Mouse (Mus musculus): ENCODE data around the gene Ssbp4. TPM values are rescaled to one million over a fixed set of nuclear protein-coding genes. Genes with fewer than 3 reads are reported as not detected.
A peak's percentile ranks its signal among the peaks of the same experiment; 100 is the strongest.

Gene Ssbp4
- polyA plus RNA-seq, 1 experiment from 2014 or later, result 63.2 TPM

DNA sequence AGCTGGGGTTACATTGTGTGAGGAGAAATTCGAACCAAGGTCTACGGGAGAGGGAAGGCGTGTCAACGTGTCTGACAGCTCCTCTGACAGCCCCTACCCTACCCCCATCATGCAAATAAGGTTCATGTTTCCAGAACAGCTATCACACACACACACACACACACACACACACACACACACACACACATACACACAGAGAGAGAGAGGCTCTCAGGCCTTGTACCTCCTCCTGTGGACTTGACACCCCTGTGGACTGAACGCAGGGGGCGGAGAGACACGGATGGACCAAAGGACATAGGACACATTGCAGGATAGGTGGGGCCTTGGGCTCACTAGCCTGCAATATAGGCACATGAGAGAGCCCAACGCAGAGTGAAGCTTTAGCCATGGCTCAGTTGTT is 28.2 kb upstream of the Ssbp4 start:
- Histone ChIP-seq H3K9ac (ENCODE audit: low read depth, low read length) (0 out of 2 replicates have a peak overlapping the region, but pooled peaks have one; percentile 9), H3K4me3 (ENCODE audit: low read length) (no peak overlapping the region), H3K27me3 (replicated peaks; ENCODE audit: control insufficient read depth, insufficient read depth, low read length) (no peaks in the 10 kb centered on the region), H3K9me3 (ENCODE audit: control insufficient read depth, low read length) (no peaks in the 10 kb centered on the region), H3K4me1 (ENCODE audit: control insufficient read depth, insufficient read depth, low read length) (peaks cover 27% of the 10 kb centered on the region), H3K27ac (ENCODE audit: low read length) (peak overlapping the region; percentile 33), H3K4me2 (ENCODE audit: low read depth, low read length) (no peak overlapping the region), H3K36me3 (ENCODE audit: control insufficient read depth, insufficient read depth, low read length) (no peaks in the 10 kb centered on the region)
- 56% methylated on average over 8 of the region's 8 CpGs for WGBS
- ATAC-seq, result peak; percentile 81

DNA sequence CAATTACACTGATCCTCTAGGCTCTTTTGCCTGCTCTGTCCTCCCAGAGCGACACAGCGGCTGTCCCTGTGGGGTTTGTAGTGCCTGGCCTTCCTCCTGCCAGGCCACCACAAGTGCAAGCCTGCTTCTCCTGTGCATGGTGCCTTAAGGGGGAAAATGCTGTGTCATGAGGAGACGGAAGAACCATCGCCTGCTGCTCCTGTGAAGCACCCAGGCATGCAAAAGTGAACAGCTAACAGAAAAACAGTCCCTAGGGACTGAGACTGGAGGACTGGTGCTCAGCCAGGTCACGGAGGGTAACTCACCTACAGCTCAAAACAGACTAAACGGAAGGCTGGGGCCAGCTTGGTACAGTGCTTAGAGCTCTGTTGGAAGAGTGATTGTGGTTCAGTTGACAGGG is 26.9 kb upstream of the Ssbp4 start:
- Histone ChIP-seq H3K9ac (ENCODE audit: low read depth, low read length) (no peak overlapping the region), H3K27ac (ENCODE audit: low read length) (no peak overlapping the region), H3K27me3 (replicated peaks; ENCODE audit: control insufficient read depth, insufficient read depth, low read length) (no peaks in the 10 kb centered on the region), H3K4me2 (ENCODE audit: low read depth, low read length) (no peak overlapping the region), H3K9me3 (ENCODE audit: control insufficient read depth, low read length) (no peaks in the 10 kb centered on the region), H3K4me1 (ENCODE audit: control insufficient read depth, insufficient read depth, low read length) (peaks cover 38% of the 10 kb centered on the region), H3K4me3 (ENCODE audit: low read length) (no peak overlapping the region), H3K36me3 (ENCODE audit: control insufficient read depth, insufficient read depth, low read length) (no peaks in the 10 kb centered on the region)
- WGBS, result 84% methylated on average over 6 of the region's 6 CpGs
- no peak for ATAC-seq

DNA sequence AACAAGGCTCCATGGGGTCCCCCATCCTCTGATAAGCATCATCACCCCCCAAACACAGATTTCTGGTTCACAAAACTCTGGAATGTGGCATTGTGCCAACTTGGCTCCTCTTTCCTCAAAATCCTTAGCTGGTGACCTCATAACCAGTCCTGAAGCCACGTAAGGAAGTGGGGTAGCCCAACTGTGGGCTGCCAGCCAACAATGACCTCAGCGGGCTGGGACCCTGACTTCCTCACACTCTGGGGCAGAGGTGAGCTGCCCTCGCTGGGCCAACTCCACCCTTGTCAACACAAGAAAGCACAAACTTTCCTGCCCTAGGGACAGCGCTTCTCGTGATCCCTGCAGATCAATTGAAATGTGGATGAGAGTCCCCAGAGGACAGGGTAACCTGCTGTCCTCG is 25.4 kb upstream of the Ssbp4 start:
- WGBS, result 56% methylated on average over 6 of the region's 6 CpGs
- H3K9ac ChIP-seq (ENCODE audit: low read depth, low read length), result peak overlapping the region; percentile 15; the same call in 1 of the 2 replicates
- H3K4me3 ChIP-seq (ENCODE audit: low read length), result no peak overlapping the region
- peaks cover 48% of the 10 kb centered on the region for H3K4me1 ChIP-seq (ENCODE audit: control insufficient read depth, insufficient read depth, low read length)
- no peaks in the 10 kb centered on the region for H3K36me3 ChIP-seq (ENCODE audit: control insufficient read depth, insufficient read depth, low read length)
- no peak overlapping the region for H3K27ac ChIP-seq (ENCODE audit: low read length)
- no peaks in the 10 kb centered on the region for H3K27me3 ChIP-seq (replicated peaks; ENCODE audit: control insufficient read depth, insufficient read depth, low read length)
- no peaks in the 10 kb centered on the region for H3K9me3 ChIP-seq (ENCODE audit: control insufficient read depth, low read length)
- no peak overlapping the region for H3K4me2 ChIP-seq (ENCODE audit: low read depth, low read length)
- ATAC-seq, result no peak

DNA sequence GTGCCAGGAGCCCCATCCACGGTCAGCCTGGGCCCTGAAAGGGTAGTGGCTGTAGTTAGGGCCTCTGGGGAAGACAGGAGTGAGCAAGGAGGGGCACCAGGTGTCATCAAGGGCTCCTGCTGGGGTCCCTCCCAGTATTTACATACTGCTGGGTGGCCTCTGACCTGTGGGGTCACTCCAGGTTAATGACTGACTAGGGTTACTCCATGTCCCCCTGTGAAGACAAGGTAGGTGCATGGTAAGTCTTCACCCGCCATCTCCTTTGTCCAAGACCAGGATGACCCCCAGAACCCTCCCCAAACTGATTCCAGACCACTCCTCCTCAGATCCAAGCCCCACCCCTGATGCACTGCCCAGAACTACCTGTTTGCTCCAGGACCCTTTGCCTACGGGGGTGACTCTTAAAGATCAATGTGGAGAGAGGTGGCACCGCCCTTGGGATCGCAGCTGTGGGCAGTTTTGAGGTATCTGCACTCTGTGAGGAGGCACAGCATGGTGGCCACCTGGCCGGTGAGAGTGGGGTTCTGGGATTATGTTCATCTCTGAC is 23.7 kb upstream of the Ssbp4 start, which contains the start of gene Gdf15:
Gdf15 (minus strand) TSS at position 111 of the 547 bp plus-strand sequence.
- Histone ChIP-seq H3K9ac (ENCODE audit: low read depth, low read length) (peak within 1 kb of the TSS; percentile 55), H3K9me3 (ENCODE audit: control insufficient read depth, low read length) (no peaks in the 10 kb centered on the region), H3K4me1 (ENCODE audit: control insufficient read depth, insufficient read depth, low read length) (peaks cover 35% of the 10 kb centered on the region), H3K36me3 (ENCODE audit: control insufficient read depth, insufficient read depth, low read length) (no peaks in the 10 kb centered on the region), H3K27ac (ENCODE audit: low read length) (peak within 1 kb of the TSS; percentile 78), H3K4me3 (ENCODE audit: low read length) (peak within 1 kb of the TSS; percentile 57), H3K27me3 (replicated peaks; ENCODE audit: control insufficient read depth, insufficient read depth, low read length) (no peaks in the 10 kb centered on the region), H3K4me2 (ENCODE audit: low read depth, low read length) (peak within 1 kb of the TSS; percentile 83)
- ATAC-seq, result no peak
- 71% methylated on average over 6 of the region's 6 CpGs for WGBS

DNA sequence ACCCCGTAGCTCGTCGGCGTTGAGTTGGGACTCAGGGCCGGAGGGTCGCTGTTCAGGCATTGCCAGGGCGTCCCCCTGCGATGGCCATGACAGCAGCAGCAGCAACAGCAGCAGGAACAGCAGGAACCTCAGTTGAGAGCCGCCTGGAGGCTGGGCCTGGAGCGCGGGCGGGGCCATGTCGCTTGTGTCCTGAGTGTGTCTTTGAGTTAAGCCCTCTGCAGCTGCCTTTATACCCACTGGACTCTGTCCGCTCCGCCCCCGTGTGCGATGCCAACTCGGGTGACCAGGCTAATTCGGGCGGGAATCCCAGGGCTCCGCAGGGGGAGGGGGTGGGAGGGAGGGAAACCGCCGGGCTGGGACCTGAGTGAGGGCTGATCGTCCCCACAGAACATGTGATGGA is 22.8 kb upstream of the Ssbp4 start:
- 16% methylated on average over 24 of the region's 24 CpGs for WGBS
- Histone ChIP-seq H3K27ac (ENCODE audit: low read length) (peak overlapping the region; percentile 78), H3K9ac (ENCODE audit: low read depth, low read length) (peak overlapping the region; percentile 55), H3K4me1 (ENCODE audit: control insufficient read depth, insufficient read depth, low read length) (peaks cover 35% of the 10 kb centered on the region), H3K4me3 (ENCODE audit: low read length) (peak overlapping the region; percentile 57), H3K9me3 (ENCODE audit: control insufficient read depth, low read length) (no peaks in the 10 kb centered on the region), H3K4me2 (ENCODE audit: low read depth, low read length) (peak overlapping the region; percentile 83), H3K36me3 (ENCODE audit: control insufficient read depth, insufficient read depth, low read length) (no peaks in the 10 kb centered on the region), H3K27me3 (replicated peaks; ENCODE audit: control insufficient read depth, insufficient read depth, low read length) (no peaks in the 10 kb centered on the region)
- ATAC-seq, result peak; percentile 16

DNA sequence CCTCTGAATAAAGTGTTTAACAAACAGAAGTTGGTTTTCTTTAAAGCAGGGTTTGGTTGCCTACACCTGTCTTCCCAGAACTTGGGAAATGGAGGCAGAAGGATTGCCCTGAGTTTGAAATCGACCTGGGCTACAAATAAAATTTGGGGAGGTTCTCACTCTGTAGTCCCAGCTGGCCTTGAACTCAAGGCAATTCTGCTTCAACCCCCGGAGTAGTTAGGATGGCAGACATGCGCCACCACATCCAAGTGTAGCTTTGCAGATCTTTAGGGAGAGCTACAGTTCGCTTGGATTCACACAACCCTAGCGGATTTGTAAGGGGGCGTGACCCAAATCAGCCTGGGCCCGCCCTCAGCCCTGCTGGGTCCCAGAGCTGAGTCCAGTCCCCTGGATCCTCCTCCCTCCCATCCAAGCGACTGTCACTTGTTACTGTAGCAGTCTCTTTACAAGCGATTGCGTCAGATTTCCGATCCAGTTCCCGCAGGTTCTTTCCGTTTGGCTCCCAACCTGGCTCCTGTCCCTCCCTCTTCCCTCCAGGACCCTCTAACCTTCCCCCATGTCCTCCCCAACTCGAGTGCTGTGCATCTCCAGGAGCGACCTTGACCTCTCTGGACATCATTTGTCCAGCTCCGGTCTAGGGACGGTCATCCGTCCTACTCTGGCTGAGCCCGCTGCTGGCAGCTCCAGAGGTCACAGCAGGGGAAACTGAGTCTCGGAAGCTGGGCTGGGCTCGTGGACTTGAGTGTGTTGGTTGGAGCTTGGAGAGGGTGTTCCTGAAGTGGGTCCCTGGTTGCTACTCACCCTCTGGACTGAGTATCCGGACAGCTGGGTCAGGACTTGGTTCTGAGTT is 22.1 kb upstream of the Ssbp4 start:
- Histone ChIP-seq H3K9me3 (ENCODE audit: control insufficient read depth, low read length) (no peaks in the 10 kb centered on the region), H3K9ac (ENCODE audit: low read depth, low read length) (peak overlapping the region; percentile 55), H3K4me1 (ENCODE audit: control insufficient read depth, insufficient read depth, low read length) (peaks cover 35% of the 10 kb centered on the region), H3K36me3 (ENCODE audit: control insufficient read depth, insufficient read depth, low read length) (no peaks in the 10 kb centered on the region), H3K27ac (ENCODE audit: low read length) (peak overlapping the region; percentile 78), H3K4me3 (ENCODE audit: low read length) (peak overlapping the region; percentile 57), H3K4me2 (ENCODE audit: low read depth, low read length) (peak overlapping the region; percentile 83), H3K27me3 (replicated peaks; ENCODE audit: control insufficient read depth, insufficient read depth, low read length) (no peaks in the 10 kb centered on the region)
- 17% methylated on average over 22 of the region's 22 CpGs for WGBS
- ATAC-seq, result peak; percentile 62

DNA sequence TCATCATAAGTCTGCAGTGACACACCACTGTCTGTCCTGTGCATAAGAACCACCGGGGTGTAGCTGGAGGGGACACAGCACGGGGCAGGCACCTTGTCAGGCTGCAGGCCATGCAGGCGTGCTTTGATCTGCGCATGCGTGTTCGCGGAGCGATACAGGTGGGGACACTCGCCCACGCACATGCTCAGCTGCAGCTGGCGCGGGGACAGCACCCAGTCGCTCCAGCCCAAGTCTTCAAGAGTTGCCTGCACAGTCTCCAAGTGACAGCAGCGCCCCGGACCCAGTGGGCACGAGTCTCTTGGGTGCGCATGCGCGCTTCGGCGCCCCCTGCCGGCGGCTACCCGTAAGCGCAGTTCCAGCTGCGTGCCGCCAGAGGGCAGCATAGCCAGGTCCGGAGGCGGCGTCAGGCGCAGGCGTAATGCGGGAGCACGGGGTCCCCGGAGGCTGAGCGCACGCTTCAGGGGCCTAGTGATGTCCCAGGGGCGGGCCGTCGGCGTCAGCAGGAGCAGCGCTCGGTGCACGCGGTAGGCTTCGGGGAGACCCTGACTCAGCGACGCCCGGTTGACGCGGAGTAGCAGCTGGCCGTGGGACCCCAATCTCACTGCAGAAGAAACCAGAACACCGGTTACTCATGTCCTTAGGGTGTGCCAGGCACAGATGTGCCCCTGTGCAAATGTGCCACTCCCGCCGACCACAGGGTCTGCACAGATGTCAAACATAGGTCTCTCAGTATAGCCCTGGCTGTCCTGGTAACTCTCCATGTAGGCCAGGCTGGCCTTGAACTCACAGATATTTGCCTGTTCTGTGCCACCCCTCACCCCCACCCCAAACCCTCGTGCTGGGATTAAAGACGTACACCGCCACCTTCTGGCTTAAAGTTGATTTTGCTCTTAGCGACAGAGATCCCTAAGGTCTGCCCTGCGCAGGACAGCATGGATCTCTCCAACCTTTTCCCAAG is 21.2 kb upstream of the Ssbp4 start:
- ATAC-seq, result peak; percentile 87
- peaks cover 35% of the 10 kb centered on the region for H3K4me1 ChIP-seq (ENCODE audit: control insufficient read depth, insufficient read depth, low read length)
- no peaks in the 10 kb centered on the region for H3K36me3 ChIP-seq (ENCODE audit: control insufficient read depth, insufficient read depth, low read length)
- H3K27ac ChIP-seq (ENCODE audit: low read length), result peak overlapping the region; percentile 78
- peak overlapping the region; percentile 83 for H3K4me2 ChIP-seq (ENCODE audit: low read depth, low read length)
- no peaks in the 10 kb centered on the region for H3K27me3 ChIP-seq (replicated peaks; ENCODE audit: control insufficient read depth, insufficient read depth, low read length)
- peak overlapping the region; percentile 57 for H3K4me3 ChIP-seq (ENCODE audit: low read length)
- 1% methylated on average over 60 of the region's 60 CpGs for WGBS
- H3K9me3 ChIP-seq (ENCODE audit: control insufficient read depth, low read length), result no peaks in the 10 kb centered on the region
- peak overlapping the region; percentile 76 for H3K9ac ChIP-seq (ENCODE audit: low read depth, low read length)

DNA sequence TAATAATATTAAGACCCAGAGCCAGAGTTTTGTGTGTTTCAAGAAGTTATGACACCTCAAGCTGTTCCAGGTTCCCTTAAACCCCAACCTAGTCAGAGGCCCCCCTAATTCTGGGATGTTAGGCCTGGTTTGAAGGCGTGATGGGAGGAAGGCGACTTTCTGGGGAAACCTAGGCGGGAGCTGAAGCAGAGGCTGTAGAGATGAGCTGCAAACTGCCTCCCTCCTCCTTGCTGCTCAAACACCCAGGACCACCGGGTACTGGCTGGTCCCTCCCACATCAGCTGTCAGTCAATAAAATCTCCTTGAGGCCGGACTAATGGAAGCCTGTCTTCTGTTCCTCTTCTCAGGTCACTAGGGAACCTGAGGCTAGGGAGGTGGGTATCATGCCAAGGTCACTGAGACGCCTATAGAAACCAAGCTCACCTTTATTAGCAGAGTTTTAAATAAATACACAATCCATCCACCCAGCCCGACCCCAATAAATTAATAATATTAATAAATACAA is 20.4 kb upstream of the Ssbp4 start:
- H3K9ac ChIP-seq (ENCODE audit: low read depth, low read length), result peak overlapping the region; percentile 76
- H3K9me3 ChIP-seq (ENCODE audit: control insufficient read depth, low read length), result no peaks in the 10 kb centered on the region
- peak overlapping the region; percentile 57 for H3K4me3 ChIP-seq (ENCODE audit: low read length)
- no peaks in the 10 kb centered on the region for H3K27me3 ChIP-seq (replicated peaks; ENCODE audit: control insufficient read depth, insufficient read depth, low read length)
- H3K4me2 ChIP-seq (ENCODE audit: low read depth, low read length), result peak overlapping the region; percentile 83
- H3K27ac ChIP-seq (ENCODE audit: low read length), result peak overlapping the region; percentile 48; the same call in 1 of the 2 replicates
- no peak for ATAC-seq
- H3K36me3 ChIP-seq (ENCODE audit: control insufficient read depth, insufficient read depth, low read length), result no peaks in the 10 kb centered on the region
- peaks cover 32% of the 10 kb centered on the region for H3K4me1 ChIP-seq (ENCODE audit: control insufficient read depth, insufficient read depth, low read length)
- WGBS, result 53% methylated on average over 7 of the region's 7 CpGs

DNA sequence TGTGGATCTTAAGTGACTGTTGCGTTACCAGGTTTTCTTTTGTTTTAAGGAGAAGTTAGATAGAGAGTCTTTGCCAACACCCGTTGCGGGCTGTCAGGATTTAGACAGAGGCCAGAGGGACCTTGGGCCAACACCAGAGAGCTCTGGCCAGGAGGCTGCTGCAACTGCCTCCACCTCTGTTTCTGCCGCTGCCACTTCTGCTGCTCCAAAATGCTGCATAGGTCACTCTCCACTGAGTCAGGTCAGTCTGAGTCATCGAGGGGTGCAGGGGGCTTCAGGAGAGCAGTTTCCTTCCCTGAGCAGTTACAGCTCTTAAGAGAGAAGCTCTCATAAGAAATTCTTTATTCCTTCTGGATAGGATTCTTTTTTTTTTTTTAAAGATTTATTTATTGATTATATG is 18.4 kb upstream of the Ssbp4 start:
- no peaks in the 10 kb centered on the region for H3K27me3 ChIP-seq (replicated peaks; ENCODE audit: control insufficient read depth, insufficient read depth, low read length)
- no peaks in the 10 kb centered on the region for H3K36me3 ChIP-seq (ENCODE audit: control insufficient read depth, insufficient read depth, low read length)
- ATAC-seq, result no peak
- H3K27ac ChIP-seq (ENCODE audit: low read length), result no peak overlapping the region
- no peak overlapping the region for H3K4me2 ChIP-seq (ENCODE audit: low read depth, low read length)
- H3K4me3 ChIP-seq (ENCODE audit: low read length), result no peak overlapping the region
- H3K9ac ChIP-seq (ENCODE audit: low read depth, low read length), result no peak overlapping the region
- 82% methylated on average over 5 of the region's 5 CpGs for WGBS
- peaks cover 23% of the 10 kb centered on the region for H3K4me1 ChIP-seq (ENCODE audit: control insufficient read depth, insufficient read depth, low read length)
- H3K9me3 ChIP-seq (ENCODE audit: control insufficient read depth, low read length), result no peaks in the 10 kb centered on the region

Data from intestine, embryonic 16.5 days (tissue).